Mouse (Mus musculus): ENCODE results near the gene Kcnj1. TPM values are rescaled to one million over a fixed set of nuclear protein-coding genes. Genes with fewer than 3 reads are reported as not detected.

Kcnj1 gene
- total RNA-seq, 2 experiments from 2014 or later: not detected

DNA sequence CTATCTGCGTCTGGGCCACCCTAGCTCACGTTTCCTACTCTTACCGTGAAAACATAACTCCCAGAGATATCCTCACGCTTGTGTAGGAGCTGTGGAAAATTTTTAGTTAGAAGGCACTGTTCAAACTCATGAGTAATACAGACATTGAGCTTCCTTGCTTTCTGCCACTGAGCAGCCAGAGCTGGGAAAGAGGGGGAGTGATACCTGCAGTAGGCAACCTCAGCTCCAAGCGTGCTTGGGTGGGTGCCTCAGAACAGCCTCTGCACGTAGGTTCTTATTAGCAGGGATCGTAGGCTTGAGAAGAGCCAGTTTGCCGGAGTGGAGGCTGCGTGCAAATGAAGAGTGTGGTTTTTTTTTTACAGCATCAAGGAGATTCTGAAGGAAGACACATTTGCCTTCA is 19.4 kb downstream of the Kcnj1 start:
- intact Hi-C loops (cut with DNase I): no loop called here

DNA sequence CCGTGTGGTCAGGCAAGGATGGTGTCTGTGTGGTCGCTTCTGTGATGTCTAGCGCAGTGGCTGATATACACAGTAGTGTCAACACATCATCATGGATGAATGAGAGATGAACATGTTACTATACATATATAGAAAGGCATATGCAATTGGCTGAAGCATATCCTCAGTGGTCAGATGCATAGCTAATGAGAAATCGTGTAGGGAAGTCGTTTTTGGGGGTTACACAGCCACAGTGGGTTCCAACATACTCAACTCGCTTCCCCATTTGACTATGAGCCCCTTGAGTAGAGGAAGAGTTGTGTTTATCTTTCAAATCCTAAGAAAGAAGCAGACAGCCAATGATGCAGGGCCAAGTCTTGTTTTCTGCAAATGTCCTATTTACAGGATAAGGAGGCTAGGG is 20.4 kb downstream of the Kcnj1 start:
- DNase-seq (ENCODE audit: low spot score in 2 of 2): no peak
- intact Hi-C loops (cut with DNase I): no loop called here

More for the DNA sequence above, 19.4 kb downstream of the Kcnj1 start:
- DNase-seq (ENCODE audit: low spot score in 2 of 2): peak; percentile 51 to 54

DNA sequence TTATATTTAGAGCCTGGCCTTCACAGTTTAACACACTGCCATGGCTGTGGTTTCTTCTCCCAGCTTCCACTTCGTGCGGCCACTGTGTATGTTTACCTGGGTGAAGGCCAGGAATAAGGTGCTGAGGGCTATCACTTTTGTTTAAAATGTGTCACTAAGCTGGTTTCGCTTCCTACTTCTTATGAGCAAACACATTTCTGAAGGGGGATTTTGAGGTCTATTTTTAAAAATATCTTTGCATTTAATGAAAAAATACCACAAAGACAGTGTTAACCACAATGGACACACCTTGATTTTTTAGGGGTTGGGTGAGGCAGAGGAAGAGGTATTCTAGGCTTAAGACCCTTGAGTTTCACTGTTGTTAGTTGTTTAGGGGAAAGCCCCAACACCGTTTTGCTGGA is 22.5 kb downstream of the Kcnj1 start:
- intact Hi-C loops (cut with DNase I): no loop called here
- no peak for DNase-seq (ENCODE audit: low spot score in 2 of 2)

- intact Hi-C loops (cut with DNase I): no loop called here
- no peak for DNase-seq (ENCODE audit: low spot score in 2 of 2)
These were observed 27.9 kb downstream of the Kcnj1 start for GRCm38 (mm10) chr9:32400212-32400611.

GRCm38 (mm10) chr9:32400662-32401161 is 28.4 kb downstream of the Kcnj1 start:
- intact Hi-C loops (cut with DNase I): no loop called here
- DNase-seq (ENCODE audit: low spot score in 2 of 2): no peak

DNA sequence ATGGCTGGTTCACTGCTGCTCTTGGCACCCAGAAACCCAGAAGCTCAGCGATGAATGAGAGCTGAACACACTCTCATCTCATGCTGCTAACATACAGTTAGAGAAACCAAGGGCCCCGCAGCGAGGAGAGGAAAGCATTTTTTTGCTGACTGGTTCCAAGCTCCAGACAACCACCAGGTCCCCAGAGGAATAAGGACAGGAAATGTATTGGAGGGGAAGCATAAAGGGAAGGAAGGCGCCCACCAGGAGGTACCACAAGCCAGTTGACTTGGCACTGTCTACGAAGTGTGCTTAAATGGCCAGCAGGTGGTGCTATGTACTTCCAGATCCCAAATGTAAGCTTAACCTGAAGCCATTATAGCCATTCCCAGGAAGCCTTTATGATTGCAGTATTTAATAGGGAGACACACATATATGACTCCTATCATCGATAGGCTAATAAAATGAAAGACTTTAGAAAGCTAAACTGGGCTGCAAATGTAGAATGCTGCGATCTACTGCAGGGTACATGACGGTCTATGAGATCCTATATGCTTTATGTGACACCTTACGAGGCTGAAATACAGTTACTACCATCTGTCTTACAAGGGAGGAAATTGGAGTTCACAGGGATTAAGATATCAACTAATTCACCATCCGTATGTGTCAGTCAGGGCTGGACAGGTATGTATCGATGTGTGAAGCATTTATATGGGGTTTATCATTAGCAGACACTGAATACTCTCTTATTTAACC is 33.1 kb downstream of the Kcnj1 start:
- intact Hi-C loops (cut with DNase I): loop anchor here (2.0 to 5.0 kb wide), 5 partner anchors 157 to 842 kb away; no protein-coding TSS in a partner anchor

DNA sequence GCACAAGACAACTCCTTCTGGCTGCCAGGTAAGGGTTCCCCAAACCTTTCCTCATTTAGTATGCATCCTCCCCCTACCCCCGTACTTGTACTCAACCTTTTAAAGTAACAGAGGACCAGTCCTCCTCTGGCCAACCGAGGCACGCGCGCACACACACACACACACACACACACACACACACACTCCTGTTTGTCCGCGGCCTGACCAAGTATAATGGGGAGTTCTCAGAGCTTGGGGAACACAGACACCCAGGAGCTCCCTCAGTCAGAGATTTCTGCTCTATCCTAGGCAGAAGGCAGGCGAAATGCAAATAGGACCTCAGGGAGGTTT is 36.4 kb downstream of the Kcnj1 start:
- intact Hi-C loops (cut with DNase I): loop anchor here (5.0 kb wide), 4 partner anchors 154 to 839 kb away; no protein-coding TSS in a partner anchor
- no peak for DNase-seq (ENCODE audit: low spot score in 2 of 2)

More for the DNA sequence above, 33.1 kb downstream of the Kcnj1 start:
- DNase-seq (ENCODE audit: low spot score in 2 of 2): peak; percentile 36 to 61

DNA sequence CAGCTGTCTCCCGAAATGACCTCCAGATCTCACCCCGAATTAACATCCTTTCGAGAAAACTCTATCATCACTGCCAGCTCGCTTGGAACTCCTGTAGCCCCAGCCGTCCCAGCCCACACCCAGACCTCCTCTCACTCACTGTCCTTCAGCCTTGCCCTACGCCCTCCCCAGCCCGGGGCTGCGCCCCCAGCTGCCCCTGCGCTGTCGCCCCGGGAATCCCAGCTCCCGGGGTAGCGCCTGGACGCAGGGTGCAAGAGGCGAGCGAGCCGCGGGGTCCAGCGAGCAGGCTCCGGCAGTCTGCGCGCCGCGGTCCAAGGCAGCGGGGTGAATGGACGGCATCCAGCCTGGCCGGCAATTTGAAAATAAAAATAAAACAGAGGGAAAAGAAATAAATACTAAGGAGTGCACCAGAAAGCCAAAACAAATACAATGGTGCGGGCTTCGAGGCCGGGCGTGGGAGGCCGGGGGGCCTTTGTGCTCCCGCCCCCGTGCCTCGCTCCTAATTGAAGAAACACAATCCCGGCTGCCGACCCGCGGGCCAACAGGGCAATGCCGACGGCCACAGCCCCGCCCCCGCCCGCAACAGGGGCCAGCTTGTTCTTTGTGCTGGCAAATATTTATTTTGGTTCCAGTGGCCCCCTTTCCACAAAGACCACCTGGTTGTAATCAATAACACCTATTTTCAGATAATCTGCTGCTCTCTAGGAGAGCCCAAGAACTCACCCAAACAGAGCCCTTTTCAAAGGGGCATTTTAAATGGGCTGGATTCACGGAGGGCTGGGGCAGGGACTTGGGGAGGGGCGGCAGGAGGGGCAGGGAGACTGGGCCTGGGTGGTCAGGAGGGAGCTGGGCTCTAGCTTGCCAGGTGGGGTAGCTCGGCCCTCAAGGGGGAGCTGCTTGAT is 37.0 kb downstream of the Kcnj1 start:
- intact Hi-C loops (cut with DNase I): loop anchor here (5.0 kb wide), 4 partner anchors 153 to 838 kb away; no protein-coding TSS in a partner anchor
- DNase-seq (ENCODE audit: low spot score in 2 of 2): no peak

DNA sequence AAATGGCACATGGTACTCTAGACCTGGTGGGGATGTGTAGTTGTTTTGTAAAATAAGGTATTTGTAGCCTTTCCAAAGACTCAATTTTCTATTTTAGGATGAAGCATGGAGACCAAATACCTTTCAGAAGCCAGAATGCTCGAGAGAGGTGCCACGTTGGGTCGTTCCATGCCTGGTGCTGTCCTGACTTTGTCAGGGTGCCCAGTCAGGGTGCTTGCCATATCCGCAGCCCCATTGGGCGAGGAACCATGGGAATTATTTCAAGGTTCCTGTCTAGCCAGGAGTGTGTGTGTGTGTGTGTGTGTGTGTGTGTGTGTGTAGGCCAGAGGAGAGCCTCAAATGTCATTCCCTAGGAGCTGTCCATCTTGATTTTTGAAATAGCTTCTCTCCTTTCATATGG is 38.4 kb downstream of the Kcnj1 start:
- intact Hi-C loops (cut with DNase I): no loop called here
- DNase-seq (ENCODE audit: low spot score in 2 of 2): no peak

- intact Hi-C loops (cut with DNase I): no loop called here
- DNase-seq (ENCODE audit: low spot score in 2 of 2): no peak
These were observed 39.2 kb downstream of the Kcnj1 start for GRCm38 (mm10) chr9:32411507-32411906.

DNA sequence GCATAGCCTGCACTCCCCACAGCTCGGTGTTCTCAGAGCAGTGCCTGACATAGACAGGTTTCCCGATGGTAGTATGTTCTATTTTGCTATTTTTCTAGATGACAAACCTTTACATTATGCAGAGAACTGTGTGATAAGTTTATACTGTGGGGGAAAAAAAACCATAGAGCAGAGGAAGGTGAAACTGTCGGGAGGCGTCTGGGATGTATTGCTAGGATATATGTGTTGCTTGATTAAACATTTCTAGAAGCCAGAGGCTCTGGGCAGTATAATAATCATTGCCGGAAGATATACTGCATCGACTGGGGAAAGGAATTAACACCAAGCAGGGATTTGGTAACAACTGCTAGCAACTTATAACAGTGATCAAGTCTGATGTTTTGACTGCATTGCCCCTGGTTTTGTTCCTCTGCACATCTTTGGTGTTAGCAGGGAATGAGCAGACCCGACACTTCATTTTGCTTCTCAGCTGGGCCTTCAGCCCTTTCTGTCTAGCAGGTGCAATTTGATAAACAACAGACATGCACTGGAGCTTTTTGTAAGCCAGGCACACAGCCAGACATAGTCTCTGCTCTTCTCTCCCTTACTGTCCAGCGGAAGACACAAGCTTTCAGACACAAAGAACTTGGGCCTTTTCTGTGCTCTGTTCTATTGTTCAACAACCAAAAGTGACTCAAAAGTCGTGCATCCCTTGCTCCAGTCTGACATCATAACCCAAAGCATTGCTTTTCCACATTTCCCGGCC is 40.7 kb downstream of the Kcnj1 start:
- no peak for DNase-seq (ENCODE audit: low spot score in 2 of 2)
- intact Hi-C loops (cut with DNase I): no loop called here

DNA sequence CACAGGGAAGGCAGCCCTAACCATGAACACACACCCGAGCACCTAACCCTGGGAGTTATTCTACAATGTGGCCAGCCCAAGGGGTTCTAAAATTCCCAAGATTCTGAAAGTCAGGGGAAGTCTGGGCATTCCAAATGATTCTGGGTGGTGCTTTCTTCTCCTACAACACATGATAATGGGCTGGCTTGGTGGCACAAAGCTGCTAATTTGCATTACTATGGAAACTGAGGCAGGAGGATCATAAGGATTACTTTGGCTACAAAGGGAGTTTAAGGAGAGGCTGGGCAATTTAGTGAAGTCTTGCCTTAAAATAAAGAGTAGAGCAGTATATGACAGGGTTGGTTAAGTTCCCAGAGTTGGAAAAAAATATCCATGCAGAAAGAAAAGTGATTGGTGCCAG is 42.7 kb downstream of the Kcnj1 start:
- no peak for DNase-seq (ENCODE audit: low spot score in 2 of 2)
- intact Hi-C loops (cut with DNase I): no loop called here

GRCm38 (mm10) chr9:32415952-32416351 is 43.7 kb downstream of the Kcnj1 start:
- intact Hi-C loops (cut with DNase I): no loop called here
- DNase-seq (ENCODE audit: low spot score in 2 of 2): no peak

GRCm38 (mm10) chr9:32417466-32418116 is 45.3 kb downstream of the Kcnj1 start:
- intact Hi-C loops (cut with DNase I): no loop called here
- no peak for DNase-seq (ENCODE audit: low spot score in 2 of 2)

DNA sequence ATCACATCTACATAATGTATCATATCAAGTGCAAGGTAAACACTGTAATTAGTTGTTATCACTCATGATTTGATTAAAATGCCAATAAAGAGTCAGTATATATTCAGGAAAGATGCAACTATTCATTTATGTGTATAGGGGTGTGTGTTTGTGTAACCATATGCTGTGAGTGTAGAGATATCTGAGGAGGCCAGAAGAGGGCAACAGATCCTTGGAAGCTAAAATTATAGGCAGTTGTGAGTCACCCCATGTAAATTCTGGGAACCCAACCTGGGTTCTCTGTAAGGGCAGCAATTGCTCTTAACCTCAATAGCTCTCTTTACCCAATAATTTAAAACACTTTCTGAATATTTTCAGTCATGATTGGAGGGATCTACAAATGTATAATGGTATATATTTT is 48.4 kb downstream of the Kcnj1 start:
- intact Hi-C loops (cut with DNase I): no loop called here

GRCm38 (mm10) chr9:32425321-32425720 is 53.0 kb downstream of the Kcnj1 start:
- DNase-seq (ENCODE audit: low spot score in 2 of 2): no peak
- intact Hi-C loops (cut with DNase I): no loop called here

More for the DNA sequence above, 48.4 kb downstream of the Kcnj1 start:
- DNase-seq (ENCODE audit: low spot score in 2 of 2): no peak

GRCm38 (mm10) chr9:32431061-32431460 is 58.8 kb downstream of the Kcnj1 start:
- no peak for DNase-seq (ENCODE audit: low spot score in 2 of 2)

DNA sequence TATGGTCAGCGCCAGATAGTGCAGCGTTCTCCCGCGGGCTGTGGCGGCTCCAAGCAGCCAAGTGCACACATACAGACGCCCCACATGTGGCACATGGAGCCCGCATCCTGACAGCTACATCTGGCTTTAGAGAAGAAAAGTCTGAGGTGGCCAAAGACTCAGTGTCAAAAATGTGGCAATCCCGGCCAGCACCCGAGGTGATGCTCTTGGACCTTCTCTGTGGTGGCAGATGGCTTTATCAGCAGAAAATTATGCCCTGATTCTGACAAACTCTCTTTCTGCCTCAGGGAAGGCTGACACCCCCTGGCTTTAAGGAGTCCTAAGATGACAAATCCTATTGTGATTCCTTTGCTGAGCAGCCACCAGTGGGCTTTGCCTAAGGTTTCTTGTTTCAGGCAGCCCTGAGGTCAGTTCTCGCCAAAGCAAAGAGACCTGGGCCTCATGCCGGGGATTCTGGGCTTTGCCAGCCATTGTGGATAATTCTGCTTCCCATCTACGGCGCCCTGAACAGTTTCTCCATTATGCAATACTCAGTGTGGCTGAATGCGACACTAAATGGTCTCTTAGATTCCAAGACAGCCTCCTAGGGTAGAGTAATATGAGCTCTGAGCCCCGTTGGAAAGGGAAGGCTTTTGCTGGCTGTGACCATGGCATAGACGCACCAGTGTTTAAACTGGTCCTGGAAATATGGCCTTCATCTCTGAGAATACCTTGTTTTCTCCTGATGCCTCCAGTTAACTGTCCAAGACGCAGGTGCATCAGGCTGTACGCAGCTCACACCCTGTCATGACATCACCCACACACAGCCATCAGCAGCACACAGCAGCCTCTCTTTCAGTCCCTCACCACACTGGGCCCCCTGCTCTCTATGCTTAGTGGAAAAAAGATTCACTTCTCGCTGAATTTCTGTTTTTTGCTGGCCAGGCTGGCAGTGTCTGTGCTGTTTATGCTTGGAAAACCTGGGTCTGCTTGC is 62.2 kb downstream of the Kcnj1 start:
- intact Hi-C loops (cut with DNase I): no loop called here
- DNase-seq (ENCODE audit: low spot score in 2 of 2): no peak

More at GRCm38 (mm10) chr9:32431061-32431460, 58.8 kb downstream of the Kcnj1 start:
- intact Hi-C loops (cut with DNase I): no loop called here

Measured in left cerebral cortex, postnatal 36 days (tissue).